Mouse (Mus musculus) neural tube, embryonic 11.5 days (tissue): Measurements from ENCODE around the gene Rab27a. TPM values are rescaled to one million over a fixed set of nuclear protein-coding genes. Genes with fewer than 3 reads are reported as not detected.

ENCODE experiments used
- ATAC-seq: fragments of 200-750 bp; cut with Nextera tagmentation; 2 replicates; pipeline ENCODE4 v1.8.0; 2017; ENCODE audit warnings: moderate number of reproducible peaks, mild to moderate bottlenecking, moderate TSS enrichment, moderate library complexity; ENCODE audit not compliant: insufficient read depth, low FRiP score, low TSS enrichment
- DNase-seq: peaks from one replicate; pipeline ENCODE4 v3.0.0-alpha.2; 2015; ENCODE audit warnings: low spot score
- H3K27ac ChIP-seq: fragments of 300-500 bp; sonication (generic); 2 replicates; pipeline ENCODE4 v1.5.1; 2014; ENCODE audit warnings: low read depth, mild to moderate bottlenecking, low read length
- H3K27me3 ChIP-seq: fragments of 300-500 bp; sonication (generic); 2 replicates; pipeline ENCODE4 v1.6.1; 2014; ENCODE audit warnings: mild to moderate bottlenecking, low read length, mixed read lengths; ENCODE audit not compliant: control insufficient read depth, insufficient read depth
- H3K36me3 ChIP-seq: fragments of 300-500 bp; sonication (generic); 2 replicates; pipeline ENCODE4 v1.6.1; 2014; ENCODE audit warnings: mild to moderate bottlenecking, low read length, moderate library complexity, mixed read lengths; ENCODE audit not compliant: control insufficient read depth, insufficient read depth
- H3K4me1 ChIP-seq: fragments of 300-500 bp; sonication (generic); 2 replicates; pipeline ENCODE4 v1.6.1; 2014; ENCODE audit warnings: low read length, mixed read lengths; ENCODE audit not compliant: control insufficient read depth, insufficient read depth
- H3K4me2 ChIP-seq: fragments of 300-500 bp; sonication (generic); 2 replicates; pipeline ENCODE4 v1.6.1; 2014; ENCODE audit warnings: low read depth, mild to moderate bottlenecking, moderate library complexity
- H3K4me3 ChIP-seq: fragments of 300-500 bp; sonication (generic); 2 replicates; pipeline ENCODE4 v1.5.1; 2014; ENCODE audit warnings: low read depth, low read length
- H3K9ac ChIP-seq: fragments of 300-500 bp; sonication (generic); 2 replicates; pipeline ENCODE4 v1.6.1; 2014; ENCODE audit warnings: mild to moderate bottlenecking, low read length
- H3K9me3 ChIP-seq: fragments of 300-500 bp; sonication (generic); 2 replicates; pipeline ENCODE4 v1.6.1; 2016; ENCODE audit warnings: low read length; ENCODE audit not compliant: control insufficient read depth
- WGBS: fragments of 180-500 bp; shearing (Covaris S2); extraction: QIAGEN DNeasy Blood & Tissue Kit; methylation state at CpG from one replicate; pipeline ENCODE4 v1.1.7; 2014; 5-methylcytosine and 5-hydroxymethylcytosine counted together
- polyA plus RNA-seq: library from polyadenylated mRNA; unstranded; fragments of >200 nt; fragmentation: Nextera tagmentation; extraction: Ambion mirVana; gene quantifications from 2 replicates; pipeline ENCODE4 v1.2.1, GENCODE M21; 2014

The Rab27a gene
- polyA plus RNA-seq, 1 experiment from 2014 or later, result 0.66 TPM

DNA sequence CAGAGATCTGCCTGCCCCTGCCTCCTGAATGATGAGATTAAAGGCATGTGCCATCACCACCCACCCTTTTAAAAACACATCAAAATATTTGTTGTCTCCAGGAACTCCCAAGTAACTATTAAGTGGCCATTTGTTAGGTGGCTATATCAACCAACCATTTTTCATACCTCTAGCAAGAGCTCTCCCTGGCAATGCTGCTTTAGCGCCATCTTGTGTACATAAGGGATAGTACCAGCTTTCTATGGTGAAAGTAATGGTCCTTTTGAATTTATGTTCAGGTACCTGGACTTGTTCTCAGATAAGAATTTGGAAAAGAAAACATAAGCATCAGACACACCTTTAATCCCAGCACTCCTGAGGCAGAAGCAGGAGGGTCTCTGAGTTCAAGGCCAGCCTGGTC, 47.1 kb downstream of the Rab27a start:
- Histone ChIP-seq H3K27me3 (no peaks in the 10 kb centered on the region), H3K9me3 (no peaks in the 10 kb centered on the region), H3K4me1 (no peaks in the 10 kb centered on the region), H3K4me3 (no peak overlapping the region), H3K27ac (no peak overlapping the region), H3K9ac (no peak overlapping the region), H3K4me2 (no peak overlapping the region), H3K36me3 (no peaks in the 10 kb centered on the region)
- WGBS, result 2% methylated on average over 1 of the region's 1 CpGs
- DNase-seq (no peak), ATAC-seq (no peak)

GRCm38 (mm10) chr9:73094580-73094979, 49.9 kb downstream of the Rab27a start:
- H3K9me3 ChIP-seq, result no peaks in the 10 kb centered on the region
- H3K9ac ChIP-seq, result no peak overlapping the region
- 46% methylated on average over 17 of the region's 17 CpGs for WGBS
- H3K4me1 ChIP-seq, result no peaks in the 10 kb centered on the region
- H3K27me3 ChIP-seq, result no peaks in the 10 kb centered on the region
- DNase-seq, result peak; percentile 25
- ATAC-seq, result peak; percentile 41; the same call in 1 of the 2 replicates
- H3K4me3 ChIP-seq, result no peak overlapping the region
- H3K36me3 ChIP-seq, result no peaks in the 10 kb centered on the region
- H3K27ac ChIP-seq, result no peak overlapping the region
- no peak overlapping the region for H3K4me2 ChIP-seq

DNA sequence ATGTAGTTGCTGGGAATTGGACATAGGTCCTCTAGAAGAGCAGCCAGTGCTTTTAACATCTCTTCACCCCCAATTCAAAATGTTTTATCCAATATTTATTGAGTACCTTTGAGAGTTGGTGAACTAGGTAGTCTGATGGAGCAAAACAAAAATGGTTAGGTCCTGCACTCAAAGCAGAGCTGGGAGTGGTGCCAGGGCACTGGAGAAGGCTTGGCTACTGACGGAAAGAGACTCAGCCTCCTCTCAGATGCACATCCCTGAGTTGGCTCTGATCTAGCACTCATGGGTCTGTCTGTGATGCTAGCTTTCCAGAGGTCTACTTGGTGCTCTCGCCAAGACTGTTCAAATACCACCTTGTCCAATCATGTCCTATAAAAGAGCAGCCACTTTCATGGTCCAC, 53.2 kb downstream of the Rab27a start:
- no peaks in the 10 kb centered on the region; the same call in 1 of the 2 replicates for H3K27me3 ChIP-seq
- no peak overlapping the region for H3K4me2 ChIP-seq
- WGBS, result 84% methylated on average over 2 of the region's 2 CpGs
- DNase-seq (no peak), ATAC-seq (no peak)
- no peak overlapping the region for H3K27ac ChIP-seq
- no peaks in the 10 kb centered on the region for H3K36me3 ChIP-seq
- H3K9ac ChIP-seq, result no peak overlapping the region
- H3K9me3 ChIP-seq, result no peaks in the 10 kb centered on the region
- no peaks in the 10 kb centered on the region for H3K4me1 ChIP-seq
- no peak overlapping the region for H3K4me3 ChIP-seq

DNA sequence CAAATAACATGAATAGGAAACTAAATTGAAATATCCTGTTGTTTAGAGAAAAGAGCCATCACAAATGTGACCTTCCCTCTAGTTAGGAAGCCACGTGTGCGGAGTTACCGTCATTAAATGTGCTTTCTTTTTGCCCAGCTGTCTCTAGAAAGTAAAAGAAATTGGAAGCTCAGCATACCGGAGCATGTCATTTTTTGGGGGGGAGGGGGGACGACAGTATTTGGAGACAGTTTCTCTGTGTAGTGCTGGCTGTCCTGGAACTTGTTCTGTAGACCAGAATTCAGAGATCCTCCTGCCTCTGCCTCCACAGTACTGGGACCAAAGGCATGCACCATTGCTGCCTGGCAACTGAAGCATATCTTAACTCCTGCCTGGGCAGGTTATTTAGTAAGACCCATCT, 56.9 kb downstream of the Rab27a start, which contains the start of gene Khdc3:
Gene Khdc3, plus strand, starts transcription at position 301 of the 400 bp plus-strand sequence.
- ATAC-seq, result no peak
- H3K4me1 ChIP-seq, result no peaks in the 10 kb centered on the region
- WGBS, result 88% methylated on average over 5 of the region's 5 CpGs
- no peak for DNase-seq
- no peak within 1 kb of the TSS for H3K4me3 ChIP-seq
- no peaks in the 10 kb centered on the region for H3K36me3 ChIP-seq
- no peak within 1 kb of the TSS for H3K4me2 ChIP-seq
- peaks cover 4% of the 10 kb centered on the region; the same call in 1 of the 2 replicates for H3K27me3 ChIP-seq
- H3K27ac ChIP-seq, result no peak within 1 kb of the TSS
- H3K9me3 ChIP-seq, result no peaks in the 10 kb centered on the region
- no peak within 1 kb of the TSS for H3K9ac ChIP-seq

- H3K4me2 ChIP-seq, result peak within 1 kb of the TSS; percentile 77
- peak within 1 kb of the TSS; percentile 56 for H3K9ac ChIP-seq
- peaks cover 4% of the 10 kb centered on the region; the same call in 1 of the 2 replicates for H3K27me3 ChIP-seq
- no peaks in the 10 kb centered on the region for H3K36me3 ChIP-seq
- H3K27ac ChIP-seq, result no peak within 1 kb of the TSS
- peak within 1 kb of the TSS; percentile 42 for H3K4me3 ChIP-seq
- WGBS, result 90% methylated on average over 4 of the region's 4 CpGs
- H3K9me3 ChIP-seq, result no peaks in the 10 kb centered on the region
- no peaks in the 10 kb centered on the region for H3K4me1 ChIP-seq
- DNase-seq (no peak), ATAC-seq (no peak)
Measured at GRCm38 (mm10) chr9:73102181-73102580, 57.5 kb downstream of the Rab27a start, which contains the start of gene Gm20509. TSS of gene Gm20509 (plus strand) at chr9:73102470.

GRCm38 (mm10) chr9:73103159-73103879, 58.7 kb downstream of the Rab27a start:
- H3K27ac ChIP-seq, result no peak overlapping the region
- peak; percentile 55; the same call in 1 of the 2 replicates for ATAC-seq
- H3K27me3 ChIP-seq, result peaks cover 4% of the 10 kb centered on the region; the same call in 1 of the 2 replicates
- H3K4me2 ChIP-seq, result peak overlapping the region; percentile 77
- H3K4me1 ChIP-seq, result no peaks in the 10 kb centered on the region
- H3K36me3 ChIP-seq, result no peaks in the 10 kb centered on the region
- WGBS, result 8% methylated on average over 58 of the region's 60 CpGs
- H3K4me3 ChIP-seq, result peak overlapping the region; percentile 42
- H3K9me3 ChIP-seq, result no peaks in the 10 kb centered on the region
- peak overlapping the region; percentile 56 for H3K9ac ChIP-seq
- DNase-seq, result peak; percentile 51

- DNase-seq (no peak), ATAC-seq (peak; percentile 13; the same call in 1 of the 2 replicates)
- H3K9ac ChIP-seq, result peak overlapping the region; percentile 56
- peak overlapping the region; percentile 42; the same call in 1 of the 2 replicates for H3K4me3 ChIP-seq
- H3K4me1 ChIP-seq, result no peaks in the 10 kb centered on the region
- no peaks in the 10 kb centered on the region for H3K9me3 ChIP-seq
- H3K4me2 ChIP-seq, result peak overlapping the region; percentile 77
- H3K36me3 ChIP-seq, result no peaks in the 10 kb centered on the region
- WGBS, result 40% methylated on average over 5 of the region's 5 CpGs
- no peak overlapping the region for H3K27ac ChIP-seq
- peaks cover 4% of the 10 kb centered on the region; the same call in 1 of the 2 replicates for H3K27me3 ChIP-seq
Measured at GRCm38 (mm10) chr9:73103880-73104198, 59.2 kb downstream of the Rab27a start.

GRCm38 (mm10) chr9:73105141-73105540, 60.5 kb downstream of the Rab27a start:
- H3K9me3 ChIP-seq, result no peaks in the 10 kb centered on the region
- no peak overlapping the region for H3K4me2 ChIP-seq
- no peak overlapping the region for H3K27ac ChIP-seq
- DNase-seq (no peak), ATAC-seq (no peak)
- H3K4me1 ChIP-seq, result no peaks in the 10 kb centered on the region
- no peaks in the 10 kb centered on the region for H3K36me3 ChIP-seq
- no peak overlapping the region for H3K4me3 ChIP-seq
- no peak overlapping the region for H3K9ac ChIP-seq
- 62% methylated on average over 1 of the region's 1 CpGs for WGBS
- peaks cover 4% of the 10 kb centered on the region; the same call in 1 of the 2 replicates for H3K27me3 ChIP-seq

DNA sequence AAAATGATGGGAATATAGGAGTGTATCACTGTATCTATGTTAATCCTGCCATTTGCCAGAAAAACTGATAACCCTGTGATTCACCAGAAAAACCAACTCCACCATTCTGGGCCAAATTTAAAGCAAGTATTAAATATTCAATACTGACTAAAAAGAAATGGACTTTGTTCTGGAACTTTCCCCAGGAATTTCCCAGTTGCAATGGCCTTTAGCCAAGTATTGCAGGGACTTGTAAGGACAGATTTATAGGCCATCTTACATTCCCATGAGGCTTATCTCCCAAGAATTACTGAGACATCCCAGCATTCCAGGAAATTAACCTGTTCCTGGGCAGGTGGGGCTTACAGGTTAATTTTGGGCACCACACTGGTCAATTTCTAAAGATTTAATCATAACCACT, 61.1 kb downstream of the Rab27a start:
- H3K4me1 ChIP-seq, result no peaks in the 10 kb centered on the region
- H3K4me2 ChIP-seq, result no peak overlapping the region
- no peaks in the 10 kb centered on the region for H3K9me3 ChIP-seq
- no peak overlapping the region for H3K27ac ChIP-seq
- DNase-seq (no peak), ATAC-seq (no peak)
- peaks cover 4% of the 10 kb centered on the region; the same call in 1 of the 2 replicates for H3K27me3 ChIP-seq
- H3K9ac ChIP-seq, result no peak overlapping the region
- no peak overlapping the region for H3K4me3 ChIP-seq
- no peaks in the 10 kb centered on the region for H3K36me3 ChIP-seq
